Mouse (Mus musculus) MEL (cell line): ENCODE data around the gene Sccpdh.

Experiments used
- CTCF ChIP-seq, 3 experiments: IDR thresholded peaks in 2 of 3; conservative IDR thresholded peaks in 1 of 3; 2 replicates each; pipeline ENCODE4 v1.5.1; 2011 to 2012; ENCODE audit warnings: low read length in 3 of 3, low read depth in 2 of 3, mild to moderate bottlenecking in 2 of 3, improper control_type of control experiment in 1 of 3, inconsistent platforms in 1 of 3, mixed read lengths in 1 of 3, moderate library complexity in 1 of 3; ENCODE audit not compliant: control insufficient read depth in 1 of 3, insufficient read depth in 1 of 3, poor library complexity in 1 of 3, severe bottlenecking in 1 of 3
- ELF1 ChIP-seq: IDR thresholded peaks from 2 replicates; pipeline ENCODE4 v1.6.1; 2014; ENCODE audit warnings: low read depth, mild to moderate bottlenecking, inconsistent platforms, low read length, improper control_type of control experiment, moderate library complexity
- POLR2A ChIP-seq, 2 experiments: IDR thresholded peaks; 2 replicates each; pipeline ENCODE4 v1.6.1; 2011 to 2012; ENCODE audit warnings: low read length in 2 of 2, mild to moderate bottlenecking in 2 of 2, control low read depth in 1 of 2, improper control_type of control experiment in 1 of 2, low read depth in 1 of 2, moderate library complexity in 1 of 2; ENCODE audit not compliant: control insufficient read depth in 1 of 2, insufficient read depth in 1 of 2, poor library complexity in 1 of 2
- USF1 ChIP-seq: IDR thresholded peaks from 2 replicates; pipeline ENCODE4 v1.6.1; 2014; ENCODE audit warnings: low read depth, mild to moderate bottlenecking, inconsistent platforms, low read length, improper control_type of control experiment, moderate library complexity

DNA sequence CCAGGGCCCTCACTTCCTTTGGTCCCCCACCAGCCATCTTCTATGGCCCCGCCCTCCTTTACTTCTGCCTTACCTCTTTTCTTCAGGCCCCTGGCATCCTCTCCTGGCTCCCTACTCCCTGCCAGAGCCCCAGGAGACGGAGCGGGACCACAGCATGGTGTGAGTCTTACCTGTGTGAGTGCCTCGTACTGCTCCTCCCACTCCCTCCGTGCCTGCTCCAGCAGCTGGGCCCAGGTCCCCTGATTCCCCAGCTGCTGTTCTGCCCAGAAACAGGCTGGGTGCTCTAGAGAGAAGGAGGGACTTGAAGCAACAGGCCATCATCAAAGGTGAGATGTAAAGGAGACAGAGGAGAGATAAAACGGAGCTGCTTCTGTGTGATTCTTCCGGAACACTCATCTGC, 44.6 kb downstream of the Sccpdh start:
- TF ChIP-seq USF1 (no peak), CTCF (IDR thresholded peaks at IDR 0.05 in 2 of 3, conservative IDR thresholded peaks at IDR 0.05 in 1 of 3; ENCODE audit: control insufficient read depth in 1 of 3, insufficient read depth in 1 of 3, low read depth in 2 of 3, low read length in 3 of 3, poor library complexity in 1 of 3, severe bottlenecking in 1 of 3) (no peak), ELF1 (no peak), POLR2A (IDR thresholded peaks at IDR 0.05; ENCODE audit: control insufficient read depth in 1 of 2, insufficient read depth in 1 of 2, low read depth in 1 of 2, low read length in 2 of 2, poor library complexity in 1 of 2) (no peak)
